Mouse (Mus musculus): ENCODE results near the gene Nme9. TPM values are rescaled to one million over a fixed set of nuclear protein-coding genes. Genes with fewer than 3 reads are reported as not detected.

The Nme9 gene
- polyA plus RNA-seq, 1 experiment from 2014 or later, result 0.13 TPM

DNA sequence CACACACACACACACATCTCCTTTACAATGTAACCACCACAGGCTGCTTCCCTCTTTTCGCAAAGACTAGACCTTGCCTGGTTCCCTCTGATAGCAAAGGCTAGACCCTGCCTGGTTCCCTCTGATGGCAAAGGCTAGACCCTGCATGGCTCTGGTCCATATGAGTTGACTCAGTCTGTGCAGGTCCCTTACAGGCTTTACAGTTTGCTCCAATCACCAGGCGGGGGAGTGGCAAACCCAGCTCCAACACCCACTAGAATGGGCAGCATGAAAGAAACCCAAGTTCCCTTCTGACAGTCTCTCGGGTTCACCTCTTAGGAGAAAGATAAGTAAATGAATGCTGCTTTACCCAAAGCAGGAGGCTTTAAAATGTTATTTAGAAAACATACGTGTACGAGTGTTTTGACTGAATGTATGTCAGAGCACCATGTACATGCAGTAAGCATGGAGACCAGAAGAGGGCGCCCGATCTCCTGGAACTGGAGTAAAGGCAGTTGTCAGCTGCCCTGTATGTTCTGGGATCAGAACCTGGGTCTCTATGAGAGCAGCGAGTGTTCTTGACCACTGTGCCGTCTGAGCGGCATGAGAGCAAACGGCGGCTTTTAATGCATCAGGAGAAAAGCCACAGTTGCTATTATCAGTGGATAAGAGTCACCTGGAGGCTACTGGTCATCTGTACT, 7.4 kb downstream of the Nme9 start:
- no peak overlapping the region for H3K4me3 ChIP-seq
- no peak overlapping the region for H3K27ac ChIP-seq
- 40% methylated on average over 12 of the region's 12 CpGs for WGBS
- no peak overlapping the region for H3K9ac ChIP-seq
- H3K27me3 ChIP-seq, result peaks cover 11% of the 10 kb centered on the region; the same call in 1 of the 2 replicates
- H3K36me3 ChIP-seq, result no peaks in the 10 kb centered on the region
- no peaks in the 10 kb centered on the region for H3K9me3 ChIP-seq (replicated peaks)
- no peak overlapping the region for H3K4me2 ChIP-seq
- no peak for ATAC-seq (replicated peaks; ENCODE audit: insufficient number of reproducible peaks, insufficient read depth, low FRiP score, low read depth)
- no peaks in the 10 kb centered on the region for H3K4me1 ChIP-seq (replicated peaks)

DNA sequence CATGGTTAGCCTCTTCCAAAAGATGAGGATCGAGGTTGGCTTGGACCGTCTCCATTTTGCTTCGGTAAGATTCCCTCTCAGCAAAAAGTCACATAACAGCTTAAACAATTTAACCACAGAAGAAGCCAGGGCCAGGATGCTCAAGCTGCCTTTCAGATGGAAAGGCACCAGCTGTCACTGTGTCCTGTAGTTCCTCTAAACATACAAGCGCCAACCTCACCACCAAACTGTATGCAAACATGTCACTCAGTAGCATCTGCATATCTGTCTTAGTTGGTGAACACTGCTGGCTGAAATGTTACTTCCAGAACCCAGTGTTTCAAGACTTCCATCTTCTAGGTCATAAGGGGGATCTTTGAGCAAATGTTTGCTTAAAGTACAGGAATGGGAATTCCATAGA, 8.5 kb downstream of the Nme9 start:
- no peak for ATAC-seq (replicated peaks; ENCODE audit: insufficient number of reproducible peaks, insufficient read depth, low FRiP score, low read depth)
- 84% methylated on average over 4 of the region's 4 CpGs for WGBS

GRCm38 (mm10) chr9:99464876-99465275, 13.6 kb downstream of the Nme9 start:
- 66% methylated on average over 6 of the region's 6 CpGs for WGBS

More for the DNA sequence above, 8.5 kb downstream of the Nme9 start:
- H3K27me3 ChIP-seq, result peaks cover 11% of the 10 kb centered on the region; the same call in 1 of the 2 replicates
- no peak overlapping the region for H3K9ac ChIP-seq
- no peaks in the 10 kb centered on the region for H3K36me3 ChIP-seq
- H3K4me1 ChIP-seq (replicated peaks), result no peaks in the 10 kb centered on the region
- no peak overlapping the region for H3K4me3 ChIP-seq
- no peak overlapping the region for H3K27ac ChIP-seq
- H3K9me3 ChIP-seq (replicated peaks), result no peaks in the 10 kb centered on the region
- no peak overlapping the region for H3K4me2 ChIP-seq

GRCm38 (mm10) chr9:99468572-99468971, 17.3 kb downstream of the Nme9 start:
- H3K36me3 ChIP-seq, result no peaks in the 10 kb centered on the region
- no peak overlapping the region for H3K4me2 ChIP-seq
- no peaks in the 10 kb centered on the region for H3K9me3 ChIP-seq (replicated peaks)
- H3K4me3 ChIP-seq, result no peak overlapping the region
- no peak overlapping the region for H3K9ac ChIP-seq
- WGBS, result 77% methylated on average over 9 of the region's 9 CpGs
- H3K27ac ChIP-seq, result no peak overlapping the region
- no peaks in the 10 kb centered on the region for H3K27me3 ChIP-seq
- 0 out of 2 replicates have a peak, but pooled peaks cover 2% of the 10 kb centered on the region for H3K4me1 ChIP-seq (replicated peaks)
- no peak for ATAC-seq (replicated peaks; ENCODE audit: insufficient number of reproducible peaks, insufficient read depth, low FRiP score, low read depth)

More at GRCm38 (mm10) chr9:99464876-99465275, 13.6 kb downstream of the Nme9 start:
- H3K27me3 ChIP-seq, result no peaks in the 10 kb centered on the region
- no peak overlapping the region for H3K4me2 ChIP-seq
- no peak overlapping the region for H3K27ac ChIP-seq
- H3K9me3 ChIP-seq (replicated peaks), result no peaks in the 10 kb centered on the region
- no peaks in the 10 kb centered on the region for H3K36me3 ChIP-seq
- H3K4me1 ChIP-seq (replicated peaks), result 0 out of 2 replicates have a peak, but pooled peaks cover 2% of the 10 kb centered on the region
- no peak for ATAC-seq (replicated peaks; ENCODE audit: insufficient number of reproducible peaks, insufficient read depth, low FRiP score, low read depth)
- no peak overlapping the region for H3K4me3 ChIP-seq
- H3K9ac ChIP-seq, result no peak overlapping the region

DNA sequence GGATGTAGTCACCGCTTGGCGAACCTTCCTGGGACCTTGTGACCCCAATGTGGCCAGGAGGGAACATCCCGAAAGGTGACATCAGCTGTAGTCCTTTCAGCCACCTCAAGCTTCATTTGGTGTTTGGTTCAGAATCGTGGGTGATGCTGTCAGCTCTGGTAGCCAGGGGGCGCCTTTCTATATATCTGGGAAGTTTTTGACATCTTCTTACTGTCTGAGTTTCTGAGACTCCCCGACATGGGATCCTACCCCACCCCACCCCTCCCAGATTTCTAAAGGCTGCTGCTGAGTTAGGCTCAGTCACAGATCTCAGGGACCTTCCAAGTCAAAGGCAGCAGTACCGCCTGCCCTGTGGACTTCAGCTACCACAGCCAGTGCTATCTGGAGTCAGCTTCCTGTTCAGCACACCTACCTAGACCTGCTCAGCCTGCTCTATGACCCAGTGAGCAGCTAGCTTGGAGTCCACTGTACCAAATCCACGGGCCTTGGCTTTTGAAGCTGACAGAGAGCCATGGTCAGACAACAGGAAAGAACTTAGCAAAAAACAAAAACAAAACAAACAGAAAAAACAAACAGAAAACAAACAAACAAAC, 18.5 kb downstream of the Nme9 start:
- no peaks in the 10 kb centered on the region for H3K9me3 ChIP-seq (replicated peaks)
- no peaks in the 10 kb centered on the region for H3K27me3 ChIP-seq
- H3K4me1 ChIP-seq (replicated peaks), result 0 out of 2 replicates have a peak, but pooled peaks cover 2% of the 10 kb centered on the region
- H3K9ac ChIP-seq, result no peak overlapping the region
- H3K4me2 ChIP-seq, result no peak overlapping the region
- 61% methylated on average over 8 of the region's 8 CpGs for WGBS
- no peaks in the 10 kb centered on the region for H3K36me3 ChIP-seq
- ATAC-seq (replicated peaks; ENCODE audit: insufficient number of reproducible peaks, insufficient read depth, low FRiP score, low read depth), result no peak
- H3K4me3 ChIP-seq, result no peak overlapping the region
- H3K27ac ChIP-seq, result no peak overlapping the region

- no peaks in the 10 kb centered on the region for H3K4me1 ChIP-seq (replicated peaks)
- no peaks in the 10 kb centered on the region for H3K36me3 ChIP-seq
- no peaks in the 10 kb centered on the region for H3K9me3 ChIP-seq (replicated peaks)
- no peak overlapping the region for H3K9ac ChIP-seq
- H3K27ac ChIP-seq, result no peak overlapping the region
- WGBS, result 55% methylated on average over 16 of the region's 16 CpGs
- no peak for ATAC-seq (replicated peaks; ENCODE audit: insufficient number of reproducible peaks, insufficient read depth, low FRiP score, low read depth)
- no peaks in the 10 kb centered on the region for H3K27me3 ChIP-seq
- H3K4me2 ChIP-seq, result no peak overlapping the region
- H3K4me3 ChIP-seq, result no peak overlapping the region
These were observed 19.2 kb downstream of the Nme9 start for GRCm38 (mm10) chr9:99470347-99471092.

DNA sequence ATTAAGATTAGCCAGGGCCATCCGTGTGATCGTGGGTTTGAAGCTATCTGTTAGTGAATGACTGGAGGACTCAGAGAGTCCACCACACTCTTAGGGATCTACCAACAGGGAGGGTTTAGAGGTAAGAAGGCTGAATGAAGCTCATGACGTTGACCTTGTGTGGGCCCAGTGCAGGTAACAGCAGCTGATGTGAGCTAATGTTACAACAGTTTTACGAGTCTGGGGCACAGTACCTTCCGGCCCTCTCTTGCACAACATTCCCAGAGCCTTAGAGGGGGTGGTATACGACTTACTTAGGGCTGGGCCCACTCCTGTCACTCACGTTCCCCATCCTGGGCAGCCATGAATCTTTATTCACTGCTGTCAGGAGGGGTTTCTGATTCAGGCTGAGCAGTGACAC, 20.1 kb downstream of the Nme9 start:
- no peaks in the 10 kb centered on the region for H3K9me3 ChIP-seq (replicated peaks)
- H3K4me2 ChIP-seq, result no peak overlapping the region
- 80% methylated on average over 7 of the region's 7 CpGs for WGBS
- H3K27me3 ChIP-seq, result no peaks in the 10 kb centered on the region
- no peak overlapping the region for H3K4me3 ChIP-seq
- no peak overlapping the region for H3K27ac ChIP-seq
- no peak for ATAC-seq (replicated peaks; ENCODE audit: insufficient number of reproducible peaks, insufficient read depth, low FRiP score, low read depth)
- no peaks in the 10 kb centered on the region for H3K4me1 ChIP-seq (replicated peaks)
- no peak overlapping the region for H3K9ac ChIP-seq
- H3K36me3 ChIP-seq, result no peaks in the 10 kb centered on the region

DNA sequence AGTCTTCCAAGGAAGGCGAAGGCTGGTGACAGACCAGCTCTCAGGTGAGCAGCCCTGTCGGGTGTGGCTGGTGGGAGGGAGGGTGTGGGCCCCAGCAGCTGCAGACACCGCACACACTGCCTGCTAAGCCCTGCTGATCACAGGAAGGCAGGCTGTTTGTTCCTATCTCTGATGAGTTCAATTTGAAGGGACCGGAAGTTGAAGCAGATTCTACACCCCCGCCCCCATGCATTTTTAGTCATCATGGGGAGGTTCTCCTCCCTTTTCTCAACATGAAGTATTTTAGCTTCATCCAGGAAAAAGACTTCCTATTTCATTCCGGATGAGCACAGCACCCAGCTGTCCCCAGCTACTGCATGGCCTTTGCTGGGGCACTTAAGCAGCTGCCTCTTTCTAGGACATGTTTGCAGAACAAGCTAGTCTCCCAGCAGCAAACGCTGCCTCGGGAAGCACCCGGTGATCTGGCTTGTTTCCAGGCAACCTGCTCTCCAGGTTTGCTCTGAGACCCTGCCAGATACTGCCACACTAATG, 28.0 kb downstream of the Nme9 start:
- 56% methylated on average over 9 of the region's 9 CpGs for WGBS
- peaks cover 3% of the 10 kb centered on the region; the same call in 1 of the 2 replicates for H3K36me3 ChIP-seq
- H3K4me2 ChIP-seq, result no peak overlapping the region
- H3K27me3 ChIP-seq, result no peaks in the 10 kb centered on the region
- H3K27ac ChIP-seq, result no peak overlapping the region
- no peak overlapping the region for H3K9ac ChIP-seq
- no peaks in the 10 kb centered on the region for H3K9me3 ChIP-seq (replicated peaks)
- ATAC-seq (replicated peaks; ENCODE audit: insufficient number of reproducible peaks, insufficient read depth, low FRiP score, low read depth), result no peak
- no peak overlapping the region for H3K4me3 ChIP-seq
- peaks cover 8% of the 10 kb centered on the region; the same call in 1 of the 2 replicates for H3K4me1 ChIP-seq (replicated peaks)

DNA sequence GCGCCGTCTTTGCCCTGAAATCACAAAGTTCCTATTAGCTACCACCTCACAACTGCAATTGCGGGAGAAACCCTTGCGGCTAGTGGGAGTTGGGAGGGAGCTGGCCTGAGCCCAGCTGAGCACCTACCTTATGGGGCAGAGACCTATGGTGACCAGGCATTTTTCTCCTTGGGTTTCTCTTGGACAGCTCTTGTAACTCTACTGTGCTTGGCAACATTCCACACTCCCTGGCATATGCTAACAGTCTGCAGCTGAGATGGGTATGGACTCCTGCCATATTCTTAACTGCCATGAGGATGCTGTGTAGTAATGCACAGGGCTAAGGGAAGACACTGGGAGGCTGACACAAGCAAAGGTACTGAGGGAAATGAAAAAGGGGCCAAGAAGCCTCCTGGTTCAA, 29.5 kb downstream of the Nme9 start:
- no peak overlapping the region for H3K4me3 ChIP-seq
- 93% methylated on average over 4 of the region's 4 CpGs for WGBS
- H3K27ac ChIP-seq, result no peak overlapping the region
- H3K4me1 ChIP-seq (replicated peaks), result peaks cover 8% of the 10 kb centered on the region; the same call in 1 of the 2 replicates
- H3K27me3 ChIP-seq, result no peaks in the 10 kb centered on the region
- H3K9ac ChIP-seq, result no peak overlapping the region
- no peak for ATAC-seq (replicated peaks; ENCODE audit: insufficient number of reproducible peaks, insufficient read depth, low FRiP score, low read depth)
- H3K4me2 ChIP-seq, result no peak overlapping the region
- H3K9me3 ChIP-seq (replicated peaks), result no peaks in the 10 kb centered on the region
- peaks cover 7% of the 10 kb centered on the region; the same call in 1 of the 2 replicates for H3K36me3 ChIP-seq

- no peak overlapping the region for H3K4me2 ChIP-seq
- H3K4me3 ChIP-seq, result no peak overlapping the region
- no peaks in the 10 kb centered on the region for H3K27me3 ChIP-seq
- ATAC-seq (replicated peaks; ENCODE audit: insufficient number of reproducible peaks, insufficient read depth, low FRiP score, low read depth), result no peak
- no peak overlapping the region for H3K27ac ChIP-seq
- WGBS, result 58% methylated on average over 4 of the region's 4 CpGs
- H3K4me1 ChIP-seq (replicated peaks), result peaks cover 8% of the 10 kb centered on the region; the same call in 1 of the 2 replicates
- no peak overlapping the region for H3K9ac ChIP-seq
- H3K36me3 ChIP-seq, result peaks cover 26% of the 10 kb centered on the region
- H3K9me3 ChIP-seq (replicated peaks), result no peaks in the 10 kb centered on the region
These were observed 31.9 kb downstream of the Nme9 start for GRCm38 (mm10) chr9:99483191-99483590.

DNA sequence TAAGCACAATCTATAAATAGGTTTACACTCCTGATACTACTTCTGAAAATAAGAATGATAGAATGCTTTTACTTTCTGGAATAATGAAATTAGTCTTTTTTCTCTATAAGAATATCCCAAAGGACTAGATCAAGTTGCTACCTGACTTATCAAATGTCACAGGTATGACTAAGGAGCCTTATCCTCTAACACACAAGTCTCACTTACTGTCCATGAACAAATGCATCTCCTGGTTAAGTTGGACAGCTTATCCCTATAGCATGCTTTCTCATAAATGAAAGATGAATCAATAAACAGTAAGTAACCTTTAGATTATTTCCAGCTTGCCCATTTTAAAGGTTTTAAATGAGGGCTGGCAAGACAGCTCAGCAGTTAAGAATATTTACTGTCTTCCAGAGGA, 33.4 kb downstream of the Nme9 start:
- Histone ChIP-seq H3K36me3 (peaks cover 29% of the 10 kb centered on the region), H3K4me3 (no peak overlapping the region), H3K9me3 (replicated peaks) (no peaks in the 10 kb centered on the region), H3K27ac (no peak overlapping the region), H3K9ac (no peak overlapping the region), H3K4me2 (no peak overlapping the region), H3K27me3 (no peaks in the 10 kb centered on the region), H3K4me1 (replicated peaks) (peaks cover 3% of the 10 kb centered on the region; the same call in 1 of the 2 replicates)
- no peak for ATAC-seq (replicated peaks; ENCODE audit: insufficient number of reproducible peaks, insufficient read depth, low FRiP score, low read depth)
